Mouse (Mus musculus) kidney, adult 10 weeks (tissue): ENCODE data around the gene Bhlhe40. TPM values are rescaled to one million over a fixed set of nuclear protein-coding genes. Genes with fewer than 3 reads are reported as not detected.

Source experiments
- polyA plus RNA-seq: library from polyadenylated mRNA; stranded (reverse); fragments of 350-450 nt; fragmentation: Illumina TruSeq; extraction: RNeasy Lipid Tissue Mini Kit (QIAGEN cat#74804); gene quantifications from one replicate; pipeline ENCODE4 v1.2.3, GENCODE M21; 2014; ENCODE audit warnings: low read depth, low replicate concordance

The Bhlhe40 gene
- polyA plus RNA-seq: 40.7 TPM

GRCm38 (mm10) chr6:108660206-108660877, at the start of gene Bhlhe40:
TSS of gene Bhlhe40 (plus strand) at chr6:108660629.

Other genes starting within 250 kb of the Bhlhe40 start
- gene Arl8b, start 122.5 kb downstream of the Bhlhe40 start, polyA plus RNA-seq: 232 TPM
- 82.4 TPM for gene Edem1, start 168.0 kb downstream of the Bhlhe40 start, polyA plus RNA-seq